8 mouse cellular contexts compared by ENCODE assay signal in the genomic region with DNA sequence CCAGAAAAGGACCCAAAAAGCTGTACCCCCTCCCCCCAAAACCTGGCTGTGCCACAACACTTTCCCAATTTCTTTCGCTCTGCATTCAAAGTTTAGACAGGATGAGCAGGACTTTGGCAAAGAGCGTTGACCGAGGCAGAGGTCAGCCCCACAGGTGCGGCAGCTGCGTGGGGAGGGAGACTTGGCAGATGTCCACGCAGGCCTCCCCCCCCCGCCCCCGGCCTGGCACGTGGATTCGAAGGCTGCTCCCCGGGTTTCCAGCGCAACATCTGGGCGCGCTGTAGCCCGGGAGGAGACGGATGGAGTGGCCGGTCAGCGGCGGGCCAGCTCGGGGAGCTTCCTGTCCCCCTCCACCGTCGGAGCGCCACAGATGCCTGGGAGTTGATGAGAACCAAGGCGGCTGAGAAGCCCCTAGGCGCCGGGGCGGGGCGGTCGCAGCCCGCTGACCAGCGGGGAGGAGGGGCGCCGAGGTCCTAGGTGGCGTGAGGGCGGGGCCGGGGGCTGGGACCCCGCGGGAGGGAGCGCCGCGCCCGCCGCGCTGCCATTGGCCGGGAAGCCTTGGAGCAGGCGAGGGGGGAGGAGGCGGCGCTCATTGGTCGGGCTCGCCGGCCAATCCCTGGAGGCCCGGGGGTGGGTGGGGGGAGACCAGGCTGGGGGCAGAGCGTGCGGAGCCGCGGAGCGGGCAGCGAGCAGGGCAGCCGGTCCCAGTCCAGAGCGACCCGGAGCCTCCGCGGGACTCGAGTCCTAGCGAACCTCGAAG. TPM values are rescaled to one million over a fixed set of nuclear protein-coding genes. Genes with fewer than 3 reads are reported as not detected.
DNase-seq lines count a peak whose midpoint lies in the region; ATAC-seq and TF ChIP-seq lines count a peak whose summit lies in the region.

TSS of gene Cnn3 (plus strand) at position 637 of the 760 bp plus-strand sequence.

- H3K4me1 ChIP-seq in cortical plate, adult 2 months (ENCODE audit: control insufficient read depth, insufficient read depth, low read length): no peaks in the 10 kb centered on the region
- peaks cover 12% of the 10 kb centered on the region; the same call in 1 of the 2 replicates for H3K4me1 ChIP-seq in hindbrain, postnatal 0 days (ENCODE audit: insufficient read depth, low read length)

- no peaks in the 10 kb centered on the region for H3K27me3 ChIP-seq in hindbrain, postnatal 0 days (ENCODE audit: insufficient read depth, low read length)

- H3K27ac ChIP-seq in cortical plate, adult 2 months (ENCODE audit: insufficient read depth, low read length): peak within 1 kb of the TSS; percentile 99
- peak within 1 kb of the TSS; percentile 92 for H3K27ac ChIP-seq in hindbrain, postnatal 0 days

- 2% methylated on average over 46 of the region's 66 CpGs for WGBS in hindbrain, postnatal 0 days

- peak; percentile 63; the same call in 1 of the 2 replicates for TF ChIP-seq POLR2A in cortical plate, adult 2 months (IDR thresholded peaks at IDR 0.05; ENCODE audit: extremely low read depth, insufficient read depth, low read length)

- H3K9ac ChIP-seq in hindbrain, postnatal 0 days (replicated peaks; ENCODE audit: low read length): peak within 1 kb of the TSS; percentile 91

- H3K4me3 ChIP-seq in cortical plate, adult 2 months (ENCODE audit: insufficient read depth, low read length): peak within 1 kb of the TSS; percentile 54
- peak within 1 kb of the TSS; percentile 86 for H3K4me3 ChIP-seq in hindbrain, postnatal 0 days (ENCODE audit: low read length)

- H3K36me3 ChIP-seq in hindbrain, postnatal 0 days (ENCODE audit: insufficient read depth, low read length): no peaks in the 10 kb centered on the region

- peak; percentile 81 for DNase-seq in adipocyte (ENCODE audit: low spot score)
- peak; percentile 56 to 84 for DNase-seq in gastrocnemius, adult 8-10 months (ENCODE audit: low spot score in 2 of 2)
- peak; percentile 96 for DNase-seq in hindbrain, postnatal 0 days (ENCODE audit: low spot score)
- DNase-seq in left cerebral cortex, adult 18-20 months (ENCODE audit: low spot score in 2 of 2): peak; percentile 70 to 85
- peak; percentile 74 to 76 for DNase-seq in right cerebral cortex, adult 2 months (ENCODE audit: low spot score in 2 of 2)
- peak; percentile 80 for DNase-seq in urinary bladder, postnatal 10 days (ENCODE audit: low spot score)

- no peaks in the 10 kb centered on the region for H3K9me3 ChIP-seq in hindbrain, postnatal 0 days (ENCODE audit: low read length)

- peak; percentile 93 for ATAC-seq in hindbrain, postnatal 0 days
- ATAC-seq in megakaryocyte, adult 5-6 weeks (ENCODE audit: poor library complexity, severe bottlenecking): peak; percentile 63

- peak within 1 kb of the TSS; percentile 88 for H3K4me2 ChIP-seq in hindbrain, postnatal 0 days (ENCODE audit: low read depth, low read length)

- no peak for TF ChIP-seq CTCF in cortical plate, adult 2 months (IDR thresholded peaks at IDR 0.05; ENCODE audit: extremely low read depth, insufficient read depth, low read length)
- TF ChIP-seq CTCF in hindbrain, postnatal 0 days (IDR thresholded peaks at IDR 0.05; ENCODE audit: low read depth): no peak

RNA-seq across cellular contexts. Expression of gene Cnn3, which starts in this region (rescaled TPM):
- 121 and 130 TPM in 2 replicates for polyA plus RNA-seq in cortical plate, adult 2 months (2012; rRNA removed)
- 10 to 100 TPM in 3 of 4 experiments, 1 to 10 TPM in 1; 8.6 to 14.3 (median 11.1) TPM for total RNA-seq in gastrocnemius, adult 8-10 months (2022)
- total RNA-seq in hindbrain, postnatal 0 days (2014; rRNA removed): 180 and 194 TPM in 2 replicates
- polyA plus RNA-seq in hindbrain, postnatal 0 days (2015; fragmentation: Nextera tagmentation; extraction: Ambion mirVana): 317 and 348 TPM in 2 replicates
- total RNA-seq in left cerebral cortex, adult 18-20 months (2021): 10 to 100 TPM; 59.8 to 68.9 TPM
- 14.5 and 19.5 TPM in 2 replicates for total RNA-seq in megakaryocyte, adult 5-6 weeks (2015)
- total RNA-seq in megakaryocyte, adult 5-6 weeks (2017): 11.3 and 13.3 TPM in 2 replicates

Comparison
In these comparisons a context has a peak if more than half of its experiments do, and no peak if none do; other contexts are left out.
1. Peak in every context shown above with its lines: DNase-seq, ATAC-seq, H3K4me3 ChIP-seq and H3K27ac ChIP-seq.